Mouse (Mus musculus): ENCODE measurements around the gene Hoxa3.
A peak's percentile ranks its signal among the peaks of the same experiment; 100 is the strongest.

The Hoxa3 gene

DNA sequence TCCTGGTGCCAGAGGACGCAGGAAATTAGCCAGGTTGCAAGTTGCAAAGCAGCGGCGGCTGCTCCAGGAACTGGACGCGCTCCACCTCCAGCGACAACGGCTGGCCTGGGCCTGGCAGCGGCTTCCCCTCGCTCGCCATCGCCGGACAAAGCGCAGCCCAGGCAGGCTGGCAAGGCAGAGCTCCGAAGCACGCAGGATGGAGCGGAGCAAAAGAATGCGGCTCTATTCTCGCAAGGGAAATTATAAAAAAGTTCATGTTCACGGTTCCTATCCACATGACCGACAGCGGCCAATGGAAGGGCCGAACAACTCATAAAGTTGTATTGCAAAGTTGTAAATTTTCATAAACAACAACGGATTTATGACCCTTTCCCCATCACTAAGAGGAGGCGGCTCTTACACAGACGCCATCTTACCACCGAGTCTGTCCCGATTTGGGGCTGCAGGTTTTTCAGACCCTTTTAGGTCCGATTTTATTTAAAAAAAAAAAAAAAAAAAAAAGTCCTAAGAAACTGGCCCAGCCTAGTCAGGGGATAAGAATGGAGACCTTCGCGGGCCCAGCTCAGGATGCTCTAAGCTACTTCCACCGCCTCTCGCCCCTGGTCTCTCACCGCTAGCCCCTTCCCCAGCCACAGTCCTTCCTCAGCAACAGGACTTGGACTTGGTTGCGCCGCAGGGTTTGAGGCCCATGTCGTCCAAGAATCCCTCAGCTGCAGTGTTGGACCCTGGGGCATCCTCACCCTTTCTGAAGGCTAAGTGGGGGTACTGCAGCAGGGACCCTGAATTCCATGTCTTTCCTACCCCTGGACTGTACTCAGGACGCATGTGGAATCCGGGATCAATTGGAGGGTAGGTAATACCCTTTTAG is at the start of gene Hoxa3, which contains the start of gene Gm28308:
Gene Hoxa3 (minus strand): TSS at position 218 of the 868 bp plus-strand sequence.
Gene Gm28308 (minus strand): TSS at position 221 of the 868 bp plus-strand sequence.
- DNase-seq, result peak; percentile 1

DNA sequence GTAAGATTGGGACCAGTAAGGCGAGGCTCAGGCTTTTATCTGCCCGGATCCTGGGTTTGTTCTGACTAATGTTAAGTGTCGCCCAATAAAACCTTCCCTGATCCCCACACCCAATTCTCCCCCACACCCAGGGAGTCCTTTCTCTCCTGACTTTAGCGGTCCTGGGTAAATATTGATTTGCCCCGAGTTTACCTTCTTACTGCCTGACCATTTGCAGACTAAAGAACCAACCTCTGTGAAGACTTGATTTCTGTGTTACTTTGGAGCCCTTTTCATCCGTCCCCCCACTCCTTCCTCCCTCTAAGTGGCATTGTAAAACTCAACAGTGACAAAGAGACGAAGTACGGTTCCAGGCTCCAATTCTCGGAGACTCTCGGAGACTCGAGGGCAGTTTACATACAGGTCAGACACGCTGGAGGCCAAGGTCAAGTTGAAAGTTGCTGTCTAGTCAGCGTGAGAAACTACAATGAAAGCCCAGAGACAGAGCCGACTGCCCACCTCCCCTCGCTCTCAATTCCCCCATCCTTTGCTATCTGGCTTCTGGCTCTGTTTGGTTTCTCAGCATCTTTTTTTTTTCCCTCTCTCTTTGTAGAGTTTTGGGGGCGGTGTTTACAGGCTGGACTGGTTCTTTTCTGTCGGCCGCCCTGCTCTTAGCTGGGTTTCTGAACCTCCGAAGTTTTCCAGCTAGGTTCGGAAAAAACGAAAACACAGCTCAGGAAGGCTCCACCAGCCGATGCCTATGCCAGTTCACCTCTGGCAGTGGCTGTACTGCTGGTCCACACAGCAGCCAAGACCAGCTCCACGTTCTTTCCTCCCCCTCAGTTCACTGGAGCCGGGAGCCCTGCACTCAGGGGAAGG is 49.6 kb upstream of the Hoxa3 start:
- DNase-seq, result no peak

GRCm38 (mm10) chr6:52261751-52262462 is 48.8 kb upstream of the Hoxa3 start:
- no peak for DNase-seq

GRCm38 (mm10) chr6:52260654-52261575 is 47.8 kb upstream of the Hoxa3 start, which contains the start of gene Hoxa13:
Hoxa13 (minus strand) TSS chr6:52260880.
- peak; percentile 34 for DNase-seq

DNA sequence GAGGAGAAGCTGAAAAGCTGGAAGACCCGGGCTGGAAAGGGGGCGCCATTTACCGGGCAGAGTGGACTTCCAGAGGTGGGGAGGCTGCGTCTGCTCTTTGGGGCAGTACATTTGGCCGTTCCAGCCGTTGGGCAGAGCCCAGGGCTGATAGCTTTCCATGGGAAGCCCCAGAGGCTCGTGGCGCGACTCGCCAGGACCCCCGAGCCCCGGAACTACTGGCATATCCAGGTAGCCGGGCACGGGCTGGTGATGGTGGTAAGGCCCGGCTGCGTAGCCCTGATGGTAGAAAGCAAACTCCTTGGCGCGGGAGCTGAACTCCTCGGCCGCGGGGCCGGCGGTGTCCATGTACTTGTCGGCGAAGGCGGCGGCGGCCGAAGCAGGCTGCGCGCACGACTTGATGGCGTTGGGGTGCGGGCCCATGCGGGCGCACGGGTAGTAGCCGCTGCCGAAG is 46.7 kb upstream of the Hoxa3 start:
- DNase-seq, result no peak

DNA sequence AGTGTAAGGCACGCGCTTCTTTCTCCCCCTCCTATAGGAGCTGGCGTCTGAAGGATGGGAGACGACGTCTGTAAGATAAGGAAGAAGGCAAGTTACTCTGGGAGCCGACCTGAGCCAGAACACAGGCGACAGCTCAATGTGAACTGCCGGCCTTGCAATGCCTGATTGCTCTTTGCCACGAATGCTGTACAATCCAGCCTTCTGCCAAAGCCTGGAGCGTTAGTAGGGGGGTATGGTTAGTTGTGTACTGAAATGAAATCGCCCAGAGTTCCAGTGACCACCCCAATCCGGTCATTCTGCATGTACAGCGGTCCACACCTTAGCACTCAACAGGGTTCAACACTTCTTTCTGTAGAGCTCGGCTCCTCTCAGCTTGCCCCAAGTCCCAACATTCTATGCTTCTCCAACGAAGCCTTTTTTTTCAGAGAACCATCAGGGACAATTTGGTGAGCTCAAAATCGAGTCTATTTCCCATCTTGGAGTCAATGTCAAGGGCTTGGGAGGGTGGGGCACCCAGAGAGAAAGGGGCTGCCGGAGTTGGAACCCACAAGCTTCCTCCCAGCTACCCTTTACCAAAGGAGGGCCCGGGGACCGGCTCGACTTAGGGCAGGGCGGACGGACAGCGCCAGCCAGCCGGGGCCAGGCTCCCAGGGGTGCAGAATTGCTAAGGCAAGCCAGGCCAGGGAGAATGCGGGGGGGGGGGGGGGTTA is 46.1 kb upstream of the Hoxa3 start:
- no peak for DNase-seq

GRCm38 (mm10) chr6:52256956-52257355 is 43.8 kb upstream of the Hoxa3 start:
- peak; percentile 70 for DNase-seq

DNA sequence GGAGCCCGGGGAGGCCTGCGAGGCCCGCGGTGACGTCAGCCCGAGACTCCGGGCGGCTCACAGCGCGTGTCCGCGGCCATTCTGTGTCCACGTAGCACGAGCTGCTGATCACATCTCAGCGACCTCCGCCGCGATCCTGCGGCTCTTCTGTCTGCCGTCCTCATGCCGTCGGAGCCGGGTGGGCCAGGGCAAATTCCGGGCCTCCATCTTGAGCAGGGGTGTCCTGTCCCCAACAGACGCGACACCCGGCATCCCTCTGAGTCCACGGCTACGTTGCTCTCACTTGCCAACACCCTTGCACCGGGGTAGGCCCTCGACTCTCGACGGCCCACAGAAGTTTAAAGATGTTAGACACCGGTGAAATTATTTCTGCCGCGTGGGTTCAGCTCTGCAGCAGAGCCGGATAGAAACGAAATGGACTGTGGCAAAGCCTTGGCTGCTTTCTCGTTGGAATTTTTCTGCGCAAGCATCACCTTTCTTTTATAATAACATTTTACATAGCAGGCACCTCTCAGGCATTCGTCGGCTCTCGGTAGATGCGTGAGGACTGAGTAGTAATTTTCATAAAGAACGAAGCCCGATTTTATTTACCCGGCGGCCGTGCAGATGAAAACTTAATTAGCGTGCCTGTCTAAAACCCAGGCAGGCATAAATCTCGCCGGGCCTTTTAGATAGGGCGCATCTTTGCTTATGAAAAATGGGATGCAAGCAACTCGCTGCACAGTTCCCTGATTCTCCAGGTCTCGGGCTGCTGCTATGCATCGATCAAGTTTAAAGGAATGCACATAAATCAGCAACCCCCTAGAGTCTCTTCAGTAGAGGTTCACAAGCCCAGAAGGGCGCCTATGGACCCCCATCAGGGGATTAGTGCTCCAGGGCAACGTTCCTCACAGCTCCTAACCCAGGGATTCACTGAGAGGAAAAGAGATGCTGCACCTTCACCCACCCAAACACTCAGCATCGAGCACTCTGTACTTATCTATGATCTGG is 40.7 kb upstream of the Hoxa3 start:
- no peak for DNase-seq

DNA sequence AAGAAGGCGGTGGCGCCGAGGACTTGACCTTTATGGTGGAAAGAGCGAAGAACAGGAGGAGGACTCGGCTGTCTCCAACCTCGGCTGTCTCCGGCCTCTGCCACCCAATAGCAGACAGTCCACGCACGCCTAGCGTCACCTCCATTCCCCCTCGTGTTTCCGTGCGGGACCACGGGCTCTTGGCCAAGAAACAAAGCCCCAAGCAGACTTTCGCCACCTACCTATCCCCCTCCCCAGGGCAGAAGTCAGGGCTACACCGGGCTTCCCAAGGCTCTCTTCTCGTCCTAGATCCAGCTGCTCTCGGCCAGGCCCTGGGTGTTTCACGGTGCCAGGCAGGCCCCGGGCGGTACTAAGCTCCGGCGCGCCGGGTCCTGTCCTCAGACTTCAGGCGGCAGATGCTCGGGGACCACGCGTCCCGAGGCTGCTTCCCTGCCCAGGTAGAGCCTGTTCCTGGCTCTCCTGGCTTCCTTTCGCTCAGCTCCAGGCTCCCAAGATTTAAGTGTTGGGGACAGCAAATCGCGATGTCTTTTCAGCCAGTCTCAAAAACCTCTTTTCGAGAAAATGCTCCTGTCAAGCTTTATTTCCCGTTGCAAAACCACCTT is 39.7 kb upstream of the Hoxa3 start:
- no peak for DNase-seq

DNA sequence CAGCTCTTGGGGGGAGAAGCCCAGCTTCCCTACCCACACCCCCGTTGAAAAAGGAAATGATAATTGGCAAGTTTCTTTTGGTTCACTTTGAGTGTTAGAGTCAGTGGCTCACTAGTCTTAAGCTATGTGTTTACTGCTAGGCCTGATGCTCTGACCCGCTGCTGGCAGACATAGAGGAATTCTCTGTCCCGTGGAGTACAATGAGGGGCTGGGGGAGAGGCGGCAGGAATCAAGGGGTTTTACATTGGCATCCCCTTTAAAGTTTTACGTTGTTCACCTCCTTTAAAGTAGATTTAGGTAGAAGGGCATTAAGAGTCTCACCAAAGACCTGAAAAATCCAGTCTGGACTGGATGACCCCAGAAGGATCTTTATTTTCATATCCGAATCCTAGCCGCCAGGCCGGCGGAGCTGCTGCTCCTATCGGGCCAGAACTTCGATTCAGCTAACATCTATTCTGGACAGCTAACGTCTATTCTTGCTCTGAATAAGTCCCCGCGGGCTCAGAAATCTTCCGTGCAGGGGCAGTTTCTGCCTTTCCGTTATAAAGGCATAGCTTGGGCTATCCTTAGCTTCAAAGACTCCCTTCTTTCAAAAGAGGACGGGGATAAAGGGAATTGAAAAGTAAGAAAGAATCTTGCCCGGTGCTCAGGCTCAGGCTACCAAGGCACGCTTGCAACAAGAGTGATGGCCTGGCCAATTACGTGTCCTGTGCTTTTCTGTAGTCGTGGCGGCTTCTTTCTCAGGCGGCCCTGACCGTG is 39.1 kb upstream of the Hoxa3 start:
- no peak for DNase-seq

DNA sequence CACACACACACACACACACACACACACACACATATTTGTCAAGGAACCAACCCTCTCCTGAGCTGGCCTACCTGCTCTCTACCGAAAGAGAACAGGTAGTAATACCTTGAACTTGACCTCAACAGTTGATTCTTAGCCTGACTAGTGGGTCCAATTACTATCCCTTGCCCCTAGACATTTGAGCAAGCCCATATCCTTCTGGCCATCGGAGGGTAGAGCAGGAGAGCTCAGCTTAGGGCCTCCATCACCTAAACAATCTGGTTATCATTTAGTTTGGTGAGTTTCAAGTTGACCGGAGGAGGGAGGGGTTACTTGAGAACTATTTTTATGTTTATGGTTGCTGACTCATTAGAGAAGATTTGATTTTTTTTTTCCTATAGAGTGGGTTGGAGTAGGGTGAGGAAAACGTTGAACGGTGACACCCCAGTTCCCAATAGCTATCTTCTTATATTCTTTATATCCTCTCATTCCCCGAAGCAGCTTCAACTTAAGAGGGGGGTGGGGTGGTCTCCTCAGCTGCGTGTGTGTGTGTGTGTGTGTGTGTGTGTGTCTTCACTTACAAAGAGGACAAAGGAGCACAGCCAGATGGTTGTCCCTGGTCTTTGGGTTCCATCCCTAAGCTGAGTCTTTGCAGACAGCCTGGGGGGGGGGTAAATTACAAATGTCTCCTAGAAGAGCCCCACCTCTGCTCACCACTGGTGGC is 38.2 kb upstream of the Hoxa3 start:
- DNase-seq, result no peak

DNA sequence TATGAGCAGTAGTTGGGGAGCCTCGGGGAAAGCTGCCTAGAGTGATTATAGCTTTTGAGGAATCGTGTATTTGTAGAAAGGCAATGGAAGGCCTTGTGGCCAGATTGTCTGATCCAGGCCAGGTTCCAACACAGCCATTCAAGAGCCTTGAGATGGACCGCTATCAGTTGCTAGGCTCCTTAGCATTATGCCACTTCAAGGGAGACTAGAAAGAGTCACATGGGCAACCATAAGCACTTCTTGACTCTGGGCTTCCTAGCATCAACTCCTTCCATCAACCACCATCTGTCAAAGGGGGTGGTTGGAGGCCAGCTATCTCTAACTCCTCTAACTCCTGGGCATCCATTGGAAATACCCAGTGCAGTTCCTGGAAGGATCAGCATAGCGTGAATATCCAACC is 36.7 kb upstream of the Hoxa3 start:
- DNase-seq, result no peak

DNA sequence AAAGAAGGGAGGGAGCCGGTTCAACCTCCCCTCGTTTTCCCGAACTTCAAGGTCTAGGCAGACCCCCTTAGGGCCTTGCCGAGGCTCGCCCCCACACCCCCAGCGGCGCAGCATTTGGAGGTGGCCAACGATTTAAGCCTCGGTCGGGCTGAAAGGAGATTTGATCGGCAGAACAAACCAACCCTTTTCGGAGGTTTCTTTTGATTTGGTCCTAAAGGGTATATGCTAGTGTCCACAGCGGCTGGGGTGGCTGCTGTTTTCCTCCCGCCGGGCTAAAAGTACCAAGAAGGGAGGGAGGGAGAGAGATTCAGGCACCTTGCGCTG is 36.2 kb upstream of the Hoxa3 start:
- no peak for DNase-seq

GRCm38 (mm10) chr6:52248638-52249414 is 35.7 kb upstream of the Hoxa3 start:
- DNase-seq, result no peak

DNA sequence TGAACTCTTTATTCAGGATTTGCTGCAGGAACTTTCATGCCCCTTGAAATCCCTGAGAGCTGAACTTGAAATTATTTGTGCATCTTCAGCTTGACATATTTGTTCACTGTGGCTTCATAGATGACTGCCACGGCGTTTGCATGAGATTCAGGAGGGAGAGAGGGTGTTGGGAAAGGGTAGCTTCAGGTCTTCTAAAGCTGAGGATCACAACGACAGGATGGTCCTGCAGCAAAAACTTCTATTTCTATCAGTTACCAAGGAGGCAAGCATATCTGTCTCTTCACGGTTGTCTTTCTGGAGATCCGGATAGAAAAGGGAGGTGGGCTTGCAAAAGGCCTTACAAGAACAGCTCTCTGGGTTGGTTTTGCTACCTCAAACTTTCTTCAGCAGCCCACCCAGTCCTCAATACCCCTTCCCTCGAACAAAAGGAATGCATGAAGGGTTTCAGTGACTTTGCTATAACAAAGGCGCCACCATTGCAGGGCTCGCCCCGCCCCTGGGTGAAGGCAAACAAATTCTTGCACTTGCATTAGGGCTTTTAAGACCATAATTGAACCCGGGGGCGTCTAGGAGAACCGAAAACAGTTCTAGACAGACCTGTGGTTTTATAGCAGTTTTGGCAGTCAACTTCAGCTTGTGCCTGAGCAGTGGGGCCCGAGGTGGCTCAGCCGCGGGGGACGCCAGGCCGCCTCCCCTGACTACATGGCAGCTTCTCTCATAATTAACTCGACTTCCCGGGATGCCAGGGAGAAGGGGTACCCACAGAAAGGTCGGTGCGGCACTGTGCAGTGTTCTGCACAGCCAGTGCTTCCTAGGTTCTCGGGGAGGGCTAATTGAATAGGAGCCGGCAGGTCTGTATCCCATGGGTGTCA is 34.9 kb upstream of the Hoxa3 start:
- no peak for DNase-seq

DNA sequence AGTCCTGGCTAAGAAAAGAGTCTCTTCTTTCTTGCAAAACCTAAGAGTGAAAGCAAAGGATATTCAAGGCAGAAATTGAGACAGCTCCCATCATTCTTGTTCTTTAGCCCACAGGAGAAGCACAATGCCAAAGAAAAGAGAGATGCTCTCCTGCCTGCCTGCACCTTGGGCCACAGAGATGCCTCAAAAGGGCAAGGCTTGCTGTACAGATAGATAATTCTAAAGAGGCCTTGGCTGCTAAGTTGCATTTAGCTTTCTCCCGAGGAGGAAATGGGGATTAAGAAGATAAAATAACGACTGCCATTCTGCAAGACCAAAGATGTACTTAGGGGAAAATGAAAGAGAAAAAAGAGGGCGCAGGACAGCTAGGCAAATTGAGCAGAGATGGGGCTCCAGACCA is 33.8 kb upstream of the Hoxa3 start:
- no peak for DNase-seq
